Mouse (Mus musculus): ENCODE results near the gene Tmprss7.

The Tmprss7 gene

GRCm38 (mm10) chr16:45629497-45630105 lies 63.9 kb downstream of the Tmprss7 start:
- DNase-seq (ENCODE audit: low read depth, low spot score) = no peak

GRCm38 (mm10) chr16:45625342-45625741 lies 68.1 kb downstream of the Tmprss7 start:
- DNase-seq (ENCODE audit: low read depth, low spot score) = no peak

- DNase-seq (ENCODE audit: low read depth, low spot score) = no peak
Measured at GRCm38 (mm10) chr16:45624791-45625190, 68.7 kb downstream of the Tmprss7 start.

GRCm38 (mm10) chr16:45623230-45623629 lies 70.2 kb downstream of the Tmprss7 start:
- DNase-seq (ENCODE audit: low read depth, low spot score) = no peak

- no peak for DNase-seq (ENCODE audit: low read depth, low spot score)
Measured at GRCm38 (mm10) chr16:45619751-45620375, 73.6 kb downstream of the Tmprss7 start.

- no peak for DNase-seq (ENCODE audit: low read depth, low spot score)
Measured at GRCm38 (mm10) chr16:45615944-45616343, 77.5 kb downstream of the Tmprss7 start.

GRCm38 (mm10) chr16:45613247-45613646 lies 80.2 kb downstream of the Tmprss7 start:
- DNase-seq (ENCODE audit: low read depth, low spot score) = no peak

GRCm38 (mm10) chr16:45610267-45610666 lies 83.2 kb downstream of the Tmprss7 start, which contains the start of gene Gcsam:
TSS of gene Gcsam (plus strand) at chr16:45610380.
- DNase-seq (ENCODE audit: low read depth, low spot score) = no peak

- DNase-seq (ENCODE audit: low read depth, low spot score) = no peak
Measured at GRCm38 (mm10) chr16:45609300-45609699, 84.2 kb downstream of the Tmprss7 start.

- DNase-seq (ENCODE audit: low read depth, low spot score) = peak; percentile 3
Measured at GRCm38 (mm10) chr16:45608481-45608954, 84.9 kb downstream of the Tmprss7 start.
